Mouse (Mus musculus) embryonic fibroblast, embryonic 13.5 days (primary cell): ENCODE measurements around the gene Fkbp5. TPM values are rescaled to one million over a fixed set of nuclear protein-coding genes. Genes with fewer than 3 reads are reported as not detected.
A peak's percentile ranks its signal among the peaks of the same experiment; 100 is the strongest.

ENCODE experiments used
- H3K27ac ChIP-seq: 2 replicates; pipeline ENCODE4 v1.5.1; 2012; ENCODE audit warnings: low read length, control low read depth, inconsistent platforms; ENCODE audit not compliant: insufficient read depth
- H3K4me1 ChIP-seq: 2 replicates; pipeline ENCODE4 v1.6.1; 2011; ENCODE audit warnings: low read length; ENCODE audit not compliant: control insufficient read depth, insufficient read depth
- H3K4me3 ChIP-seq: 2 replicates; pipeline ENCODE4 v1.5.1; 2011; ENCODE audit warnings: mild to moderate bottlenecking, control low read depth, low read length; ENCODE audit not compliant: insufficient read depth
- CTCF ChIP-seq: IDR thresholded peaks from 2 replicates; pipeline ENCODE4 v1.5.1; 2011; ENCODE audit warnings: mild to moderate bottlenecking, control low read depth, low read length, moderate library complexity, borderline replicate concordance; ENCODE audit not compliant: insufficient read depth
- POLR2A ChIP-seq: IDR thresholded peaks from 2 replicates; pipeline ENCODE4 v1.6.1; 2011; ENCODE audit warnings: low read depth, mild to moderate bottlenecking, control low read depth, low read length, moderate library complexity
- polyA plus RNA-seq: library from polyadenylated mRNA; stranded (reverse); fragments of >200 nt; gene quantifications from 2 replicates; pipeline ENCODE4 v1.2.4, GENCODE M21; 2011; ENCODE audit warnings: low read depth; ENCODE audit not compliant: missing spikeins, insufficient read length

Fkbp5 gene
- polyA plus RNA-seq, 1 experiment, result 31.3 TPM

GRCm38 (mm10) chr17:28524009-28524695 is 6.8 kb upstream of the Fkbp5 start:
- TF ChIP-seq CTCF, result no peak
- Histone ChIP-seq H3K27ac (no peak overlapping the region), H3K4me1 (0 out of 2 replicates have a peak, but pooled peaks cover 3% of the 10 kb centered on the region), H3K4me3 (no peak overlapping the region)

- peak overlapping the region; percentile 32 for H3K27ac ChIP-seq
- TF ChIP-seq POLR2A (no peak), CTCF (no peak)
- H3K4me1 ChIP-seq, result 0 out of 2 replicates have a peak, but pooled peaks cover 3% of the 10 kb centered on the region
- peak overlapping the region; percentile 71 for H3K4me3 ChIP-seq
Observed at GRCm38 (mm10) chr17:28523355-28524008, 6.2 kb upstream of the Fkbp5 start.

- H3K4me1 ChIP-seq, result peaks cover 3% of the 10 kb centered on the region; the same call in 1 of the 2 replicates
- peak overlapping the region; percentile 71 for H3K4me3 ChIP-seq
- TF ChIP-seq CTCF (no peak), POLR2A (peak; percentile 80)
- H3K27ac ChIP-seq, result peak overlapping the region; percentile 48
Observed at GRCm38 (mm10) chr17:28522623-28523354, 5.5 kb upstream of the Fkbp5 start.

- H3K27ac ChIP-seq, result no peak overlapping the region
- peak overlapping the region; percentile 71; the same call in 1 of the 2 replicates for H3K4me3 ChIP-seq
- TF ChIP-seq POLR2A, result no peak
- TF ChIP-seq CTCF, result no peak
- peaks cover 3% of the 10 kb centered on the region; the same call in 1 of the 2 replicates for H3K4me1 ChIP-seq
Observed at GRCm38 (mm10) chr17:28521920-28522319, 4.6 kb upstream of the Fkbp5 start.

GRCm38 (mm10) chr17:28521071-28521726 is 3.9 kb upstream of the Fkbp5 start:
- TF ChIP-seq POLR2A, result no peak
- TF ChIP-seq CTCF, result no peak
- Histone ChIP-seq H3K4me3 (no peak overlapping the region), H3K27ac (no peak overlapping the region), H3K4me1 (peaks cover 3% of the 10 kb centered on the region; the same call in 1 of the 2 replicates)

- no peak overlapping the region for H3K27ac ChIP-seq
- H3K4me1 ChIP-seq, result peaks cover 7% of the 10 kb centered on the region; the same call in 1 of the 2 replicates
- no peak overlapping the region for H3K4me3 ChIP-seq
- TF ChIP-seq CTCF (no peak), POLR2A (no peak)
Observed at GRCm38 (mm10) chr17:28520561-28520960, 3.2 kb upstream of the Fkbp5 start.

GRCm38 (mm10) chr17:28519827-28520226 is 2.5 kb upstream of the Fkbp5 start:
- TF ChIP-seq POLR2A (no peak), CTCF (no peak)
- Histone ChIP-seq H3K4me3 (no peak overlapping the region), H3K4me1 (peaks cover 7% of the 10 kb centered on the region; the same call in 1 of the 2 replicates), H3K27ac (no peak overlapping the region)

GRCm38 (mm10) chr17:28518615-28519071 is 1.3 kb upstream of the Fkbp5 start:
- no peak overlapping the region for H3K27ac ChIP-seq
- peak overlapping the region; percentile 19; the same call in 1 of the 2 replicates for H3K4me3 ChIP-seq
- TF ChIP-seq CTCF, result no peak
- TF ChIP-seq POLR2A, result no peak

More at GRCm38 (mm10) chr17:28518615-28519071, 1.3 kb upstream of the Fkbp5 start:
- H3K4me1 ChIP-seq, result peaks cover 7% of the 10 kb centered on the region; the same call in 1 of the 2 replicates
